8 mouse cellular contexts compared by ENCODE assay signal in genomic region chr5:133884593-133884992, GRCm38 (mm10).
A peak's percentile ranks its signal among the peaks of the same experiment; 100 is the strongest.
DNase-seq lines count a peak whose midpoint lies in the region; ATAC-seq and TF ChIP-seq lines count a peak whose summit lies in the region.

No protein-coding gene starts in this region.

- no peaks in the 10 kb centered on the region for H3K27me3 ChIP-seq in heart, postnatal 0 days (ENCODE audit: control insufficient read depth, insufficient read depth, low read length)
- no peaks in the 10 kb centered on the region for H3K27me3 ChIP-seq in embryonic facial prominence, embryonic 10.5 days (replicated peaks; ENCODE audit: low read depth, poor library complexity, severe bottlenecking)
- H3K27me3 ChIP-seq in forebrain, postnatal 0 days (ENCODE audit: insufficient read depth, low read length), result no peaks in the 10 kb centered on the region
- H3K27me3 ChIP-seq in limb, embryonic 15.5 days, result no peaks in the 10 kb centered on the region
- no peaks in the 10 kb centered on the region for H3K27me3 ChIP-seq in intestine, embryonic 15.5 days (replicated peaks)

- H3K4me2 ChIP-seq in heart, postnatal 0 days (ENCODE audit: low read depth, low read length), result peak overlapping the region; percentile 33; the same call in 1 of the 2 replicates
- H3K4me2 ChIP-seq in forebrain, postnatal 0 days (ENCODE audit: low read depth), result no peak overlapping the region
- no peak overlapping the region for H3K4me2 ChIP-seq in limb, embryonic 15.5 days
- H3K4me2 ChIP-seq in intestine, embryonic 15.5 days (replicated peaks), result no peak overlapping the region

- TF ChIP-seq EP300 in heart, postnatal 0 days (IDR thresholded peaks at IDR 0.05; ENCODE audit: low read depth), result no peak

- 44% methylated on average over 2 of the region's 2 CpGs for WGBS in heart, postnatal 0 days
- 55% methylated on average over 2 of the region's 2 CpGs for WGBS in embryonic facial prominence, embryonic 10.5 days
- WGBS in forebrain, postnatal 0 days, result 10% methylated on average over 2 of the region's 2 CpGs
- WGBS in limb, embryonic 15.5 days, result 44% methylated on average over 2 of the region's 2 CpGs
- WGBS in intestine, embryonic 15.5 days, result 64% methylated on average over 2 of the region's 2 CpGs

- DNase-seq in heart, postnatal 0 days (ENCODE audit: low spot score), result no peak
- DNase-seq in heart, adult 9 months (ENCODE audit: low spot score in 2 of 2), result no peak
- no peak for DNase-seq in embryonic facial prominence, embryonic 10.5 days (ENCODE audit: low spot score)
- no peak for DNase-seq in forebrain, postnatal 0 days
- DNase-seq in frontal cortex, postnatal 10 days (ENCODE audit: low spot score in 2 of 2), result no peak
- no peak for DNase-seq in spleen, postnatal 36 days (ENCODE audit: low spot score in 2 of 2)

- peaks cover 9% of the 10 kb centered on the region; the same call in 1 of the 2 replicates for H3K4me1 ChIP-seq in heart, postnatal 0 days (ENCODE audit: control insufficient read depth, insufficient read depth)
- peaks cover 13% of the 10 kb centered on the region for H3K4me1 ChIP-seq in embryonic facial prominence, embryonic 10.5 days
- peaks cover 8% of the 10 kb centered on the region; the same call in 1 of the 2 replicates for H3K4me1 ChIP-seq in forebrain, postnatal 0 days (ENCODE audit: insufficient read depth)
- H3K4me1 ChIP-seq in limb, embryonic 15.5 days, result peaks cover 12% of the 10 kb centered on the region
- no peaks in the 10 kb centered on the region; the same call in 1 of the 2 replicates for H3K4me1 ChIP-seq in intestine, embryonic 15.5 days (replicated peaks)

- peak; percentile 44; the same call in 1 of the 2 replicates for ATAC-seq in heart, postnatal 0 days (ENCODE audit: insufficient read depth, low read depth)
- ATAC-seq in forebrain, postnatal 0 days, result peak; percentile 70
- no peak for ATAC-seq in limb, embryonic 15.5 days (ENCODE audit: insufficient number of reproducible peaks, low FRiP score, low TSS enrichment, low read depth)
- ATAC-seq in intestine, embryonic 15.5 days, result no peak

- H3K4me3 ChIP-seq in heart, postnatal 0 days (ENCODE audit: low read depth, low read length), result no peak overlapping the region
- no peak overlapping the region for H3K4me3 ChIP-seq in embryonic facial prominence, embryonic 10.5 days
- no peak overlapping the region for H3K4me3 ChIP-seq in forebrain, postnatal 0 days (ENCODE audit: low read depth, low read length)
- H3K4me3 ChIP-seq in limb, embryonic 15.5 days, result no peak overlapping the region
- H3K4me3 ChIP-seq in intestine, embryonic 15.5 days (replicated peaks), result no peak overlapping the region

- no peak overlapping the region for H3K27ac ChIP-seq in heart, postnatal 0 days (ENCODE audit: low read depth)
- peak overlapping the region; percentile 20; the same call in 1 of the 2 replicates for H3K27ac ChIP-seq in embryonic facial prominence, embryonic 10.5 days (replicated peaks)
- peak overlapping the region; percentile 64 for H3K27ac ChIP-seq in forebrain, postnatal 0 days (ENCODE audit: low read depth, low read length)
- H3K27ac ChIP-seq in limb, embryonic 15.5 days, result peak overlapping the region; percentile 47; the same call in 1 of the 2 replicates
- H3K27ac ChIP-seq in intestine, embryonic 15.5 days, result no peak overlapping the region

- H3K9ac ChIP-seq in heart, postnatal 0 days (replicated peaks; ENCODE audit: low read depth, low read length), result no peak overlapping the region
- H3K9ac ChIP-seq in forebrain, postnatal 0 days, result no peak overlapping the region
- no peak overlapping the region for H3K9ac ChIP-seq in limb, embryonic 15.5 days
- H3K9ac ChIP-seq in intestine, embryonic 15.5 days, result no peak overlapping the region

- H3K9me3 ChIP-seq in heart, postnatal 0 days (replicated peaks; ENCODE audit: control insufficient read depth, low read length), result no peaks in the 10 kb centered on the region
- no peaks in the 10 kb centered on the region for H3K9me3 ChIP-seq in embryonic facial prominence, embryonic 10.5 days
- H3K9me3 ChIP-seq in forebrain, postnatal 0 days (ENCODE audit: low read length), result no peaks in the 10 kb centered on the region
- no peaks in the 10 kb centered on the region for H3K9me3 ChIP-seq in limb, embryonic 15.5 days
- H3K9me3 ChIP-seq in intestine, embryonic 15.5 days, result no peaks in the 10 kb centered on the region

- H3K36me3 ChIP-seq in heart, postnatal 0 days (replicated peaks; ENCODE audit: control insufficient read depth, insufficient read depth, low read length), result no peaks in the 10 kb centered on the region
- no peaks in the 10 kb centered on the region for H3K36me3 ChIP-seq in embryonic facial prominence, embryonic 10.5 days (replicated peaks)
- no peaks in the 10 kb centered on the region for H3K36me3 ChIP-seq in forebrain, postnatal 0 days (ENCODE audit: insufficient read depth)
- no peaks in the 10 kb centered on the region for H3K36me3 ChIP-seq in limb, embryonic 15.5 days
- H3K36me3 ChIP-seq in intestine, embryonic 15.5 days, result no peaks in the 10 kb centered on the region

- TF ChIP-seq CTCF in heart, postnatal 0 days (IDR thresholded peaks at IDR 0.05; ENCODE audit: low read depth), result 0 out of 2 replicates have a peak, but pooled peaks have one; percentile 8
- no peak; the same call in none of the 2 replicates for TF ChIP-seq CTCF in forebrain, postnatal 0 days (IDR thresholded peaks at IDR 0.05; ENCODE audit: low read depth)

Comparison
In these comparisons a context has a peak if more than half of its experiments do, and no peak if none do; other contexts are left out.
1. ATAC-seq: peak in heart, postnatal 0 days (single experiment) and forebrain, postnatal 0 days (single experiment); none in limb, embryonic 15.5 days (single experiment) and intestine, embryonic 15.5 days (single experiment).
2. H3K27ac ChIP-seq: peak in embryonic facial prominence, embryonic 10.5 days (single experiment), forebrain, postnatal 0 days (single experiment) and limb, embryonic 15.5 days (single experiment); none in heart, postnatal 0 days (single experiment) and intestine, embryonic 15.5 days (single experiment).